Mouse (Mus musculus) kidney, adult 2 months (tissue): Measurements from ENCODE around the gene Peak1. TPM values are rescaled to one million over a fixed set of nuclear protein-coding genes. Genes with fewer than 3 reads are reported as not detected.

ENCODE experiments used
- DNase-seq: peaks from one replicate; pipeline ENCODE4 v3.0.0; 2021
- H3K27ac ChIP-seq: fragments of 200-500 bp; 2 replicates; pipeline ENCODE4 v1.5.1; 2012; ENCODE audit warnings: low read depth, low read length, control low read depth, inconsistent platforms; ENCODE audit not compliant: insufficient read depth
- H3K27me3 ChIP-seq: fragments of 200-500 bp; replicated peaks from 2 replicates; pipeline ENCODE4 v1.6.1; 2012; ENCODE audit warnings: mild to moderate bottlenecking, moderate library complexity, low read length, inconsistent platforms; ENCODE audit not compliant: control insufficient read depth, insufficient read depth
- H3K36me3 ChIP-seq: fragments of 200-500 bp; 2 replicates; pipeline ENCODE4 v1.6.1; 2012; ENCODE audit warnings: mild to moderate bottlenecking, moderate library complexity, low read length, inconsistent platforms; ENCODE audit not compliant: control insufficient read depth, insufficient read depth
- H3K4me1 ChIP-seq: fragments of 200-500 bp; 2 replicates; pipeline ENCODE4 v1.6.1; 2011; ENCODE audit warnings: low read length; ENCODE audit not compliant: control insufficient read depth, insufficient read depth
- H3K4me3 ChIP-seq: fragments of 200-500 bp; 2 replicates; pipeline ENCODE4 v1.5.1; 2011; ENCODE audit warnings: mild to moderate bottlenecking, low read depth, low read length, control low read depth; ENCODE audit not compliant: insufficient read depth
- CTCF ChIP-seq: fragments of 200-500 bp; conservative IDR thresholded peaks from 2 replicates; pipeline ENCODE4 v1.5.1; 2011; ENCODE audit warnings: low read depth, mild to moderate bottlenecking, control low read depth, low read length, moderate library complexity, mixed read lengths; ENCODE audit not compliant: insufficient read depth, insufficient read length
- POLR2A ChIP-seq: fragments of 200-500 bp; IDR thresholded peaks from one replicate; pipeline ENCODE4 v1.6.1; 2011; ENCODE audit warnings: low read depth, low read length, control low read depth
- WGBS: fragments of 180-500 bp; shearing (Covaris S2); methylation state at CpG from one replicate; pipeline ENCODE4 v1.1.7; 2018; 5-methylcytosine and 5-hydroxymethylcytosine counted together
- polyA plus RNA-seq: library from polyadenylated mRNA; depleted of rRNA; stranded (reverse); fragments of >200 nt; gene quantifications from 2 replicates; pipeline ENCODE4 v1.2.3, GENCODE M21; 2012

Peak1 gene
- polyA plus RNA-seq, 1 experiment: 8.5 TPM

GRCm38 (mm10) chr9:56208817-56209216 lies 209.1 kb downstream of the Peak1 start:
- H3K4me3 ChIP-seq: no peak overlapping the region
- H3K4me1 ChIP-seq: no peaks in the 10 kb centered on the region; the same call in none of the 2 replicates
- no peaks in the 10 kb centered on the region for H3K27me3 ChIP-seq
- WGBS: 89% methylated on average over 8 of the region's 8 CpGs
- no peaks in the 10 kb centered on the region for H3K36me3 ChIP-seq
- no peak for TF ChIP-seq POLR2A
- TF ChIP-seq CTCF: no peak
- no peak for DNase-seq
- H3K27ac ChIP-seq: no peak overlapping the region

DNA sequence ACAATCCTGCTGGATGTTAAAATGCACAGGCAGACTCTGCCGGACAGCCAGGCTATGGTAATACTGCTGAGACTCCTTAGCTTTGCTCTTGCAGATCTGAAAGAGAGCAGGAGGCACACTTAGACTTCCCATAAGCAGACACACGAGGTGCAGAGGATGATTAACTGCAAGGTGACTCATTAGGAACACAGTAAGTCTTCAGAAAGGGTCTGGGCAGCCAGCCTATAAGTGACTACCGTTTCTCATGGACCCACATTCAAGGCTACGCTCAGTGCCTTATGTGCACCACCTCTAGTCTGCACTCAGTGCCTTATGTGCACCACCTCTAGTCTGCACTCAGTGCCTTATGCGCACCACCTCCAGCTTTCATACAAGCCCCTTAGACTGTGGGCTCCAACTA lies 210.4 kb downstream of the Peak1 start:
- no peaks in the 10 kb centered on the region for H3K27me3 ChIP-seq
- H3K4me3 ChIP-seq: no peak overlapping the region
- TF ChIP-seq POLR2A (no peak), CTCF (no peak)
- 58% methylated on average over 5 of the region's 5 CpGs for WGBS
- H3K36me3 ChIP-seq: no peaks in the 10 kb centered on the region
- peak; percentile 29 for DNase-seq
- peak overlapping the region; percentile 65; the same call in 1 of the 2 replicates for H3K27ac ChIP-seq
- no peaks in the 10 kb centered on the region; the same call in none of the 2 replicates for H3K4me1 ChIP-seq

- 85% methylated on average over 10 of the region's 10 CpGs for WGBS
Measured at GRCm38 (mm10) chr9:56207083-56207482, 210.8 kb downstream of the Peak1 start.

DNA sequence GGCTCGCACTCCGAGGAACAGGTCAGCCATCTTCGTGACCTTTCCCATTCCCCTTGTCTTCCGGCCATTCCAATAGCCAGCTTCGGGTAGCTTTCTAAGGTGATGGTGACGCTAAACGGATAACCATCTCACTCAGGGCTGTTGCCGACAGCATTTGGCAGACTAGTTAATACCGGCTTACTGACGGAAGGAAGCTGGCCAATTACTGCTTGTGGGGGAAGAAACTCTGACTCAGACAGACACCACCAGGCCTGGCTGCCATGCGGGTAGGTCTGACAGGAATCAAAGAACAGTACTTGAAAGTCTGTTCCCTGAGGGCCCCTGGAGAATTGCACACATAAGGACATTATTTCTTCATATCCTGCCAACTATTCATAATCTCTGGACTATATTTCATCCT lies 212.5 kb downstream of the Peak1 start:
- no peak for TF ChIP-seq CTCF
- no peak for TF ChIP-seq POLR2A
- Histone ChIP-seq H3K4me3 (no peak overlapping the region), H3K27me3 (no peaks in the 10 kb centered on the region), H3K27ac (peak overlapping the region; percentile 4; the same call in 1 of the 2 replicates), H3K36me3 (no peaks in the 10 kb centered on the region), H3K4me1 (no peaks in the 10 kb centered on the region; the same call in none of the 2 replicates)
- DNase-seq: peak; percentile 33
- 71% methylated on average over 11 of the region's 11 CpGs for WGBS

More at GRCm38 (mm10) chr9:56207083-56207482, 210.8 kb downstream of the Peak1 start:
- no peak for TF ChIP-seq POLR2A
- Histone ChIP-seq H3K27me3 (no peaks in the 10 kb centered on the region), H3K4me3 (no peak overlapping the region), H3K27ac (peak overlapping the region; percentile 17; the same call in 1 of the 2 replicates), H3K36me3 (no peaks in the 10 kb centered on the region), H3K4me1 (no peaks in the 10 kb centered on the region; the same call in none of the 2 replicates)
- peak; percentile 11 for DNase-seq

GRCm38 (mm10) chr9:56204316-56204715 lies 213.6 kb downstream of the Peak1 start:
- Histone ChIP-seq H3K36me3 (no peaks in the 10 kb centered on the region), H3K27me3 (no peaks in the 10 kb centered on the region), H3K4me3 (no peak overlapping the region), H3K4me1 (no peaks in the 10 kb centered on the region; the same call in none of the 2 replicates), H3K27ac (no peak overlapping the region)
- DNase-seq: no peak
- WGBS: 93% methylated on average over 4 of the region's 4 CpGs
- TF ChIP-seq CTCF (no peak), POLR2A (no peak)

- peak; percentile 80 for DNase-seq
- TF ChIP-seq CTCF (peak; percentile 83), POLR2A (no peak)
- Histone ChIP-seq H3K36me3 (no peaks in the 10 kb centered on the region), H3K4me1 (no peaks in the 10 kb centered on the region; the same call in 1 of the 2 replicates), H3K4me3 (no peak overlapping the region), H3K27ac (no peak overlapping the region), H3K27me3 (no peaks in the 10 kb centered on the region)
- 26% methylated on average over 14 of the region's 14 CpGs for WGBS
Measured at GRCm38 (mm10) chr9:56200645-56201314, 217.1 kb downstream of the Peak1 start.

DNA sequence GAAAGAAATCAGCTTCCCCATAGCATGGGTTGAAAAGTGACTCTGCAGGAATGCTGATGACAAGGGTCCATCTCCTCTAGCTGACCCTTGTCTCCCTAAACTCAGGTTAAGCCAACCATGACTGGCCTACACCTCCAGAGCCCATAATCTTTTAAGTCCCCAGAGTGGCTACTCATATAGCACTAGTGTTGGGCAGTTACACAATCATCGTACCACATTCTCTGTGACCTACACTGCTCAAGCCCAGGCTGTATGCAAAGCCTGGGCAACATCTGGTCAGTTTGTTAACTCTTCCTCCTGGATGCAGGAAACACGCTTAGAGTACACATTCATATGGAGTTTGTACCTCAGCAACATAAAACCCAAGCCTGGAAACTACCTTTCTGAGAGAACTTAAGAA lies 217.7 kb downstream of the Peak1 start:
- Histone ChIP-seq H3K36me3 (no peaks in the 10 kb centered on the region), H3K4me3 (no peak overlapping the region), H3K27ac (no peak overlapping the region), H3K4me1 (no peaks in the 10 kb centered on the region; the same call in 1 of the 2 replicates), H3K27me3 (no peaks in the 10 kb centered on the region)
- 64% methylated on average over 2 of the region's 2 CpGs for WGBS
- TF ChIP-seq CTCF (no peak), POLR2A (no peak)
- DNase-seq: no peak
